Mouse (Mus musculus): ENCODE results near the gene Fkbp2. TPM values are rescaled to one million over a fixed set of nuclear protein-coding genes. Genes with fewer than 3 reads are reported as not detected.

Fkbp2 gene
- total RNA-seq (2012; rRNA removed) (44.6 and 50.4 TPM in 2 replicates), total RNA-seq (2014; rRNA removed) (17.6 and 20.7 TPM in 2 replicates), polyA plus RNA-seq (2012; ENCODE audit: insufficient read length, low read depth) (87.0 and 97.7 TPM in 2 replicates)

DNA sequence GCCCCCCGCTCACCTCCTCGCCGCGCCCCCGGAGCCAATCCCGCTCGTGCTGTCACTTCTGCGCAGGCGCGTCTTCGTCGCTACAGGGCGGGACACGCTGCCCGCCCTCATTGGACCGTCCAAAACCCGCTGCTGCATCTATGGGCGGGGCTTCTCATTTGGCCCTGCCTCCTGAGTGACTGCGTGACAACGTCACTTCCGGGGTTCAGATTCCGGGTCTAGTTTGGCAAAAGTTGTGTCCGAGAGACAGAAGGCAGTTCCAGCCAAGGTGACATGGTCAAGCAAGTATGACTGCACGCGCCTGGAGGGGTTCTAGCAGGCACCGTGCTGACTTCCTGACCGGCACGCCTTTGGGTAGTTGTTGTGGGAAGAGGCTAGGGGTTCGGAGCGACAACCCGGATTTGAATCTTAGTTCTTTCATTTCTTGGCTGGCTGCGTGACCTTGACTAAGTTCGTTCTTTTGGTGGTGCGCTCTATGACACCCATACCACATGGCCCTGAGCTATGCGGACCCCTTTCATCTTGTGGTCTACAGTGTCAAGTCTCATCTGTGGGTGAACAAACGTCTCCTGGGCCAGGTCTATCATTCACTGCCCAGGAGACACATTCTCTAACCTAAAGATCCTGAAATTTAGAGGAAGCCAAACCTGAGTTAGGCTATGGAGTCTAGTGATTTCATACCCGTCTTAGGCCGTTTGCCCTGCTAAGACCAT lies at the start of gene Fkbp2:
TSS of gene Fkbp2 (minus strand) at position 121 of the 713 bp plus-strand sequence.
- Histone ChIP-seq H3K4me2 (ENCODE audit: insufficient read depth, low read depth, poor library complexity, severe bottlenecking) (peak within 1 kb of the TSS; percentile 84), H3K27ac (ENCODE audit: insufficient read depth, low read depth) (peak within 1 kb of the TSS; percentile 65), H3K9ac (ENCODE audit: insufficient read depth, low read depth) (peak within 1 kb of the TSS; percentile 78), H3K27me3 (replicated peaks) (no peaks in the 10 kb centered on the region), H3K79me2 (replicated peaks; ENCODE audit: control insufficient read depth, extremely low read depth, insufficient read depth, poor library complexity, severe bottlenecking) (peaks cover 26% of the 10 kb centered on the region), H3K9me3 (replicated peaks; ENCODE audit: low read length) (no peaks in the 10 kb centered on the region), H3K4me1 (ENCODE audit: control insufficient read depth in 1 of 2, insufficient read depth in 2 of 2) (peaks cover 15 to 44% of the 10 kb centered on the region in 2 experiments), H3K4me3 (replicated peaks in 1 of 3; ENCODE audit: low read depth in 2 of 3, low read length in 2 of 3, poor library complexity in 1 of 3) (peak within 1 kb of the TSS; percentile 73 to 83 (median 79)), H3K36me3 (replicated peaks in 1 of 2; ENCODE audit: control insufficient read depth in 1 of 2, insufficient read depth in 1 of 2, low read length in 1 of 2) (peaks cover 27 to 59% of the 10 kb centered on the region in 2 experiments)
- DNase-seq (ENCODE audit: extremely low read depth), result peak; percentile 98
- TF ChIP-seq HCFC1 (IDR thresholded peaks at IDR 0.05; ENCODE audit: low read depth, low read length), result peak; percentile 73
- TF ChIP-seq TBP (conservative IDR thresholded peaks at IDR 0.05; ENCODE audit: low read depth, low read length), result peak; percentile 96
- no peak for TF ChIP-seq CHD1 (IDR thresholded peaks at IDR 0.05; ENCODE audit: low read depth, low read length)
- no peak for TF ChIP-seq CTCF (conservative IDR thresholded peaks at IDR 0.05 in 1 of 2, IDR thresholded peaks at IDR 0.05 in 1 of 2; ENCODE audit: low read depth in 2 of 2, low read length in 2 of 2)
- TF ChIP-seq GABPA (IDR thresholded peaks at IDR 0.05; ENCODE audit: insufficient replicate concordance, low read depth, low read length), result no peak
- peak; percentile 95 for TF ChIP-seq SIN3A (IDR thresholded peaks at IDR 0.05; ENCODE audit: low read length)
- TF ChIP-seq RCOR1 (conservative IDR thresholded peaks at IDR 0.05; ENCODE audit: low read depth, low read length), result no peak
- TF ChIP-seq NELFE (IDR thresholded peaks at IDR 0.05; ENCODE audit: low read depth, low read length), result peak; percentile 98
- peak; percentile 59; the same call in 1 of the 2 replicates for TF ChIP-seq CHD2 (IDR thresholded peaks at IDR 0.05; ENCODE audit: low read length)
- TF ChIP-seq MXI1 (IDR thresholded peaks at IDR 0.05; ENCODE audit: low read depth, low read length), result peak; percentile 88
- no peak for TF ChIP-seq JUN (IDR thresholded peaks at IDR 0.05; ENCODE audit: insufficient read depth, low read depth, low read length)
- TF ChIP-seq EP300 (IDR thresholded peaks at IDR 0.05; ENCODE audit: low read length), result no peak
- no peak for TF ChIP-seq PAX5 (IDR thresholded peaks at IDR 0.05; ENCODE audit: low read length)
- peak; percentile 97 for TF ChIP-seq ZMIZ1 (IDR thresholded peaks at IDR 0.05; ENCODE audit: low read depth, low read length)
- peak; percentile 100 for TF ChIP-seq POLR2A (IDR thresholded peaks at IDR 0.05; ENCODE audit: low read depth, low read length)
- peak; percentile 44 for TF ChIP-seq BHLHE40 (IDR thresholded peaks at IDR 0.05; ENCODE audit: low read depth, low read length)
- TF ChIP-seq USF2 (conservative IDR thresholded peaks at IDR 0.05; ENCODE audit: low read depth, low read length), result no peak
- TF ChIP-seq KAT2A (IDR thresholded peaks at IDR 0.05; ENCODE audit: insufficient replicate concordance, low read length), result 0 out of 2 replicates have a peak, but pooled peaks have one; percentile 59
- TF ChIP-seq MAX (IDR thresholded peaks at IDR 0.05; ENCODE audit: low read length), result peak; percentile 15; the same call in 1 of the 2 replicates
- TF ChIP-seq POLR2AphosphoS2 (IDR thresholded peaks at IDR 0.05; ENCODE audit: low read depth, low read length), result peak; percentile 96
- TF ChIP-seq UBTF (IDR thresholded peaks at IDR 0.05; ENCODE audit: low read depth, low read length), result no peak
- no peak for TF ChIP-seq JUND (conservative IDR thresholded peaks at IDR 0.05; ENCODE audit: low read depth, low read length)
- TF ChIP-seq IRF4 (IDR thresholded peaks at IDR 0.05; ENCODE audit: low read depth, low read length), result no peak
- TF ChIP-seq SMC3 (IDR thresholded peaks at IDR 0.05; ENCODE audit: low read depth, low read length), result no peak
- TF ChIP-seq ZC3H11A (IDR thresholded peaks at IDR 0.05; ENCODE audit: low read depth, low read length), result no peak
- no peak for TF ChIP-seq ZKSCAN1 (IDR thresholded peaks at IDR 0.05; ENCODE audit: borderline replicate concordance, low read depth, low read length)
- no peak for TF ChIP-seq USF1 (IDR thresholded peaks at IDR 0.05; ENCODE audit: low read depth, low read length)
- TF ChIP-seq ETS1 (conservative IDR thresholded peaks at IDR 0.05; ENCODE audit: low read depth, low read length), result no peak
- no peak for TF ChIP-seq MEF2A (IDR thresholded peaks at IDR 0.05; ENCODE audit: borderline replicate concordance, low read depth, low read length)
- no peak for TF ChIP-seq RAD21 (IDR thresholded peaks at IDR 0.05; ENCODE audit: low read depth, low read length)
- TF ChIP-seq MAFK (IDR thresholded peaks at IDR 0.05; ENCODE audit: insufficient replicate concordance, low read length), result no peak
- 0 out of 2 replicates have a peak, but pooled peaks have one; percentile 72 for TF ChIP-seq MAZ (IDR thresholded peaks at IDR 0.05; ENCODE audit: low read depth, low read length)
- peak; percentile 93 for TF ChIP-seq NRF1 (IDR thresholded peaks at IDR 0.05; ENCODE audit: low read depth, low read length)
- TF ChIP-seq E2F4 (IDR thresholded peaks at IDR 0.05; ENCODE audit: insufficient replicate concordance, low read depth, low read length), result 0 out of 2 replicates have a peak, but pooled peaks have one; percentile 26
- TF ChIP-seq MYC (IDR thresholded peaks at IDR 0.05; ENCODE audit: low read depth, low read length), result peak; percentile 75; the same call in 1 of the 2 replicates
- peak; percentile 94 for TF ChIP-seq ELF1 (IDR thresholded peaks at IDR 0.05; ENCODE audit: low read depth, low read length)
- TF ChIP-seq ZNF384 (IDR thresholded peaks at IDR 0.05; ENCODE audit: low read depth, low read length), result no peak
- peak; percentile 90 for TF ChIP-seq TCF12 (IDR thresholded peaks at IDR 0.05; ENCODE audit: low read depth, low read length)
- dilution Hi-C loops (cut with MboI; ENCODE audit: extremely low pct_ligation_motif_present, extremely low pct_unique_long_range_greater_than_20kb, low sequenced_read_pairs) (no loop called here), in situ Hi-C loops (cut with MboI; ENCODE audit: low pct_ligation_motif_present, low pct_unique_long_range_greater_than_20kb, low sequenced_read_pairs) (no loop called here)

All from CH12.LX (cell line).